Mouse (Mus musculus): Measurements from ENCODE around the gene Grik1.

Grik1 gene

GRCm38 (mm10) chr16:87971911-87972310 lies 318.2 kb downstream of the Grik1 start:
- DNase-seq (ENCODE audit: extremely low spot score, low read depth, low spot score) = no peak

GRCm38 (mm10) chr16:87969936-87970335 lies 320.1 kb downstream of the Grik1 start:
- DNase-seq (ENCODE audit: extremely low spot score, low read depth, low spot score) = no peak

- DNase-seq (ENCODE audit: extremely low spot score, low read depth, low spot score) = no peak
These were observed 328.6 kb downstream of the Grik1 start for GRCm38 (mm10) chr16:87961419-87961818.

- DNase-seq (ENCODE audit: extremely low spot score, low read depth, low spot score) = no peak
These were observed 332.6 kb downstream of the Grik1 start for GRCm38 (mm10) chr16:87957449-87957848.

- DNase-seq (ENCODE audit: extremely low spot score, low read depth, low spot score) = no peak
These were observed 333.9 kb downstream of the Grik1 start for GRCm38 (mm10) chr16:87956178-87956577.

- DNase-seq (ENCODE audit: extremely low spot score, low read depth, low spot score) = no peak
These were observed 335.2 kb downstream of the Grik1 start for GRCm38 (mm10) chr16:87954715-87955441.

GRCm38 (mm10) chr16:87953176-87953575 lies 336.9 kb downstream of the Grik1 start:
- no peak for DNase-seq (ENCODE audit: extremely low spot score, low read depth, low spot score)

- DNase-seq (ENCODE audit: extremely low spot score, low read depth, low spot score) = no peak
These were observed 340.2 kb downstream of the Grik1 start for GRCm38 (mm10) chr16:87949881-87950280.

GRCm38 (mm10) chr16:87948122-87948521 lies 341.9 kb downstream of the Grik1 start:
- no peak for DNase-seq (ENCODE audit: extremely low spot score, low read depth, low spot score)

- no peak for DNase-seq (ENCODE audit: extremely low spot score, low read depth, low spot score)
These were observed 345.7 kb downstream of the Grik1 start for GRCm38 (mm10) chr16:87944318-87944717.

GRCm38 (mm10) chr16:87942103-87942865 lies 347.8 kb downstream of the Grik1 start:
- no peak for DNase-seq (ENCODE audit: extremely low spot score, low read depth, low spot score)

- no peak for DNase-seq (ENCODE audit: extremely low spot score, low read depth, low spot score)
These were observed 355.4 kb downstream of the Grik1 start for GRCm38 (mm10) chr16:87934685-87935084.

GRCm38 (mm10) chr16:87931358-87931757 lies 358.7 kb downstream of the Grik1 start:
- DNase-seq (ENCODE audit: extremely low spot score, low read depth, low spot score) = no peak

GRCm38 (mm10) chr16:87930519-87930918 lies 359.5 kb downstream of the Grik1 start:
- no peak for DNase-seq (ENCODE audit: extremely low spot score, low read depth, low spot score)

- DNase-seq (ENCODE audit: extremely low spot score, low read depth, low spot score) = no peak
These were observed 361.4 kb downstream of the Grik1 start for GRCm38 (mm10) chr16:87928671-87929070.

GRCm38 (mm10) chr16:87917897-87918296 lies 372.2 kb downstream of the Grik1 start:
- no peak for DNase-seq (ENCODE audit: extremely low spot score, low read depth, low spot score)

GRCm38 (mm10) chr16:87917157-87917546 lies 372.9 kb downstream of the Grik1 start:
- peak; percentile 14 for DNase-seq (ENCODE audit: extremely low spot score, low read depth, low spot score)

GRCm38 (mm10) chr16:87916209-87917156 lies 373.6 kb downstream of the Grik1 start:
- peak; percentile 18 for DNase-seq (ENCODE audit: extremely low spot score, low read depth, low spot score)

GRCm38 (mm10) chr16:87915156-87915555 lies 374.9 kb downstream of the Grik1 start:
- DNase-seq (ENCODE audit: extremely low spot score, low read depth, low spot score) = no peak

GRCm38 (mm10) chr16:87913781-87914180 lies 376.3 kb downstream of the Grik1 start:
- DNase-seq (ENCODE audit: extremely low spot score, low read depth, low spot score) = no peak

GRCm38 (mm10) chr16:87911201-87911600 lies 378.9 kb downstream of the Grik1 start:
- no peak for DNase-seq (ENCODE audit: extremely low spot score, low read depth, low spot score)

Measured in hindlimb bud, embryonic 11.5 days (tissue).